Mouse (Mus musculus): ENCODE measurements around the gene Map4k1.

DNA sequence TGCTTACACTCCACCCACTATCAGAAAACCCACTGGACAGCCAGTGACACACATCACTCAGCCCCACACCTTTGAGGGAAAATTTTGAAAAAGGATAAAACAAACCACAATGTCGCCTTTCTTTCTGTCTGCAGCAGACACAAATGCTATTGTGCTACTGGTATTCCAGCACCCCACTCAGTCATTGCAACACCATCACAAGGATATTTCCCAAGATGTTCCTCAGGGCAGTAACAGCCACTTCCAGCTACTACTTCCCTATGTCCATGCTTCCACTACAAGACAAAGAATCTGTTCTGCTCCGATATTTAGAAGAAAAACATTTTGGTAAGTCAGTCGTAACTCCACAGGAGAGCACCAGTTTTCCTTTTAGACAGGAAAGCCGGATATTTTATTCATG, 27.1 kb upstream of the Map4k1 start:
- TF ChIP-seq POLR2A (IDR thresholded peaks at IDR 0.05; ENCODE audit: control insufficient read depth, low read depth, low read length) (no peak), CTCF (IDR thresholded peaks at IDR 0.05; ENCODE audit: control insufficient read depth, insufficient read depth, insufficient replicate concordance, low read depth, low read length) (no peak)

Data from testis, adult 2 months (tissue).